Mouse (Mus musculus): ENCODE measurements around the gene Cenpq. TPM values are rescaled to one million over a fixed set of nuclear protein-coding genes. Genes with fewer than 3 reads are reported as not detected.

Cenpq gene
- total and polyA plus RNA-seq, 3 experiments, result 15.9 to 52.8 (median 33.8) TPM

DNA sequence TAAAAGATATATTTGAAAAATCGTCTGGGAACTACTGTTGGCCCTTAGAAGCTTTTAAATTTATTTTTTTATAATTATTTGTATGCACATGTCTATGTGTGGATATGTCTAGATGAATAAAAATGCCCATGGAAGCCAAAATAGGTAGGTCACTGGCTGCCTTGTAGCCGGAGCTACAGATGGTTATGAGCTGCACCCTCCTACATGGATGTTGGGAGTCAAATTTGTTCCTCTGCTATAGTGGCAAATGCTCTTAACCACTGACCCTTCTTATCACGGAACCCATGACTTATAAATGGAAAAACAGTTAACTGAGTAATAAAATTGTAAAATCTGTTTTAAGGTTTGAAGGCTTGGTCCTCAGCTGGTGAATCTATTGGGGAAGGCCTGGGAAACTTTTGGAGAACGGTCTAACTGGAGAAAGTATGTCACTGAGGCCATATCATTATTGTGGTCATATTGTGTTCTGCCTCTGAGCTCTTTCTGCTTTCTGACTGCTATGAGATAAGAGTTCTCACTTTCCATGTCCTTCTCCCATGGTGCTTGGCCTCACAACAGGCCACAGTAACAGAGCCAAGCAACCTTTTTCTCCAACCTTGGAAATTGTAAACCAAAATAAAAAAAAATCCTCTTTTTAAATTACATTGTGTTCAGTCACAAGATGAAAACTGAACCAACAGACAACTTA, 46.9 kb downstream of the Cenpq start:
- dilution Hi-C loops (cut with MboI; ENCODE audit: extremely low pct_ligation_motif_present, extremely low pct_unique_long_range_greater_than_20kb, low sequenced_read_pairs), result no loop called here
- no peak for DNase-seq (ENCODE audit: extremely low read depth)
- Histone ChIP-seq H3K9ac (ENCODE audit: insufficient read depth, low read depth) (no peak overlapping the region), H3K4me3 (replicated peaks in 1 of 3; ENCODE audit: low read depth in 2 of 3, low read length in 2 of 3, poor library complexity in 1 of 3) (no peak overlapping the region), H3K36me3 (replicated peaks in 1 of 2; ENCODE audit: control insufficient read depth in 1 of 2, insufficient read depth in 1 of 2, low read length in 1 of 2) (no peaks in the 10 kb centered on the region), H3K79me2 (replicated peaks; ENCODE audit: control insufficient read depth, extremely low read depth, insufficient read depth, poor library complexity, severe bottlenecking) (no peaks in the 10 kb centered on the region), H3K4me2 (ENCODE audit: insufficient read depth, low read depth, poor library complexity, severe bottlenecking) (no peak overlapping the region), H3K4me1 (ENCODE audit: control insufficient read depth in 1 of 2, insufficient read depth in 2 of 2) (no peaks in the 10 kb centered on the region), H3K27me3 (replicated peaks) (no peaks in the 10 kb centered on the region), H3K9me3 (replicated peaks; ENCODE audit: low read length) (peaks cover 7% of the 10 kb centered on the region), H3K27ac (ENCODE audit: insufficient read depth, low read depth) (no peak overlapping the region)
- in situ Hi-C loops (cut with MboI; ENCODE audit: low pct_ligation_motif_present, low pct_unique_long_range_greater_than_20kb, low sequenced_read_pairs), result no loop called here
- no peak for TF ChIP-seq HCFC1 (IDR thresholded peaks at IDR 0.05; ENCODE audit: low read depth, low read length)
- TF ChIP-seq MYC (IDR thresholded peaks at IDR 0.05; ENCODE audit: low read depth, low read length), result no peak
- no peak for TF ChIP-seq ETS1 (conservative IDR thresholded peaks at IDR 0.05; ENCODE audit: low read depth, low read length)
- TF ChIP-seq MAFK (IDR thresholded peaks at IDR 0.05; ENCODE audit: insufficient replicate concordance, low read length), result no peak
- no peak for TF ChIP-seq EP300 (IDR thresholded peaks at IDR 0.05; ENCODE audit: low read length)
- TF ChIP-seq KAT2A (IDR thresholded peaks at IDR 0.05; ENCODE audit: insufficient replicate concordance, low read length), result no peak
- TF ChIP-seq UBTF (IDR thresholded peaks at IDR 0.05; ENCODE audit: low read depth, low read length), result no peak
- no peak for TF ChIP-seq POLR2AphosphoS2 (IDR thresholded peaks at IDR 0.05; ENCODE audit: low read depth, low read length)
- TF ChIP-seq MEF2A (IDR thresholded peaks at IDR 0.05; ENCODE audit: borderline replicate concordance, low read depth, low read length), result no peak
- no peak for TF ChIP-seq POLR2A (IDR thresholded peaks at IDR 0.05; ENCODE audit: low read depth, low read length)
- TF ChIP-seq MAZ (IDR thresholded peaks at IDR 0.05; ENCODE audit: low read depth, low read length), result no peak
- no peak for TF ChIP-seq PAX5 (IDR thresholded peaks at IDR 0.05; ENCODE audit: low read length)
- no peak for TF ChIP-seq BHLHE40 (IDR thresholded peaks at IDR 0.05; ENCODE audit: low read depth, low read length)
- TF ChIP-seq ZNF384 (IDR thresholded peaks at IDR 0.05; ENCODE audit: low read depth, low read length), result no peak
- no peak for TF ChIP-seq JUN (IDR thresholded peaks at IDR 0.05; ENCODE audit: insufficient read depth, low read depth, low read length)
- TF ChIP-seq RAD21 (IDR thresholded peaks at IDR 0.05; ENCODE audit: low read depth, low read length), result no peak
- no peak for TF ChIP-seq IRF4 (IDR thresholded peaks at IDR 0.05; ENCODE audit: low read depth, low read length)

- H3K9me3 ChIP-seq (replicated peaks; ENCODE audit: low read length), result peaks cover 20% of the 10 kb centered on the region
- H3K36me3 ChIP-seq (replicated peaks in 1 of 2; ENCODE audit: control insufficient read depth in 1 of 2, insufficient read depth in 1 of 2, low read length in 1 of 2), result no peaks in the 10 kb centered on the region
- dilution Hi-C loops (cut with MboI; ENCODE audit: extremely low pct_ligation_motif_present, extremely low pct_unique_long_range_greater_than_20kb, low sequenced_read_pairs), result no loop called here
- in situ Hi-C loops (cut with MboI; ENCODE audit: low pct_ligation_motif_present, low pct_unique_long_range_greater_than_20kb, low sequenced_read_pairs), result no loop called here
- no peaks in the 10 kb centered on the region for H3K4me1 ChIP-seq (ENCODE audit: control insufficient read depth in 1 of 2, insufficient read depth in 2 of 2)
- no peak overlapping the region for H3K4me3 ChIP-seq (replicated peaks in 1 of 3; ENCODE audit: low read depth in 2 of 3, low read length in 2 of 3, poor library complexity in 1 of 3)
- no peak overlapping the region for H3K4me2 ChIP-seq (ENCODE audit: insufficient read depth, low read depth, poor library complexity, severe bottlenecking)
- H3K9ac ChIP-seq (ENCODE audit: insufficient read depth, low read depth), result no peak overlapping the region
- no peak for DNase-seq (ENCODE audit: extremely low read depth)
- TF ChIP-seq POLR2A (IDR thresholded peaks at IDR 0.05; ENCODE audit: low read depth, low read length), result no peak
- TF ChIP-seq MXI1 (IDR thresholded peaks at IDR 0.05; ENCODE audit: low read depth, low read length), result no peak
- no peak for TF ChIP-seq SMC3 (IDR thresholded peaks at IDR 0.05; ENCODE audit: low read depth, low read length)
- TF ChIP-seq ZNF384 (IDR thresholded peaks at IDR 0.05; ENCODE audit: low read depth, low read length), result no peak
- no peak for TF ChIP-seq JUN (IDR thresholded peaks at IDR 0.05; ENCODE audit: insufficient read depth, low read depth, low read length)
- no peak for TF ChIP-seq BHLHE40 (IDR thresholded peaks at IDR 0.05; ENCODE audit: low read depth, low read length)
- TF ChIP-seq JUND (conservative IDR thresholded peaks at IDR 0.05; ENCODE audit: low read depth, low read length), result no peak
- TF ChIP-seq MYC (IDR thresholded peaks at IDR 0.05; ENCODE audit: low read depth, low read length), result no peak
- H3K27ac ChIP-seq (ENCODE audit: insufficient read depth, low read depth), result no peak overlapping the region
- no peaks in the 10 kb centered on the region for H3K27me3 ChIP-seq (replicated peaks)
- no peaks in the 10 kb centered on the region for H3K79me2 ChIP-seq (replicated peaks; ENCODE audit: control insufficient read depth, extremely low read depth, insufficient read depth, poor library complexity, severe bottlenecking)
These were observed 49.7 kb downstream of the Cenpq start for GRCm38 (mm10) chr17:40885155-40885554.

Measured in CH12.LX (cell line).